Mouse (Mus musculus): Measurements from ENCODE around the gene Gab2.

Gab2 gene

DNA sequence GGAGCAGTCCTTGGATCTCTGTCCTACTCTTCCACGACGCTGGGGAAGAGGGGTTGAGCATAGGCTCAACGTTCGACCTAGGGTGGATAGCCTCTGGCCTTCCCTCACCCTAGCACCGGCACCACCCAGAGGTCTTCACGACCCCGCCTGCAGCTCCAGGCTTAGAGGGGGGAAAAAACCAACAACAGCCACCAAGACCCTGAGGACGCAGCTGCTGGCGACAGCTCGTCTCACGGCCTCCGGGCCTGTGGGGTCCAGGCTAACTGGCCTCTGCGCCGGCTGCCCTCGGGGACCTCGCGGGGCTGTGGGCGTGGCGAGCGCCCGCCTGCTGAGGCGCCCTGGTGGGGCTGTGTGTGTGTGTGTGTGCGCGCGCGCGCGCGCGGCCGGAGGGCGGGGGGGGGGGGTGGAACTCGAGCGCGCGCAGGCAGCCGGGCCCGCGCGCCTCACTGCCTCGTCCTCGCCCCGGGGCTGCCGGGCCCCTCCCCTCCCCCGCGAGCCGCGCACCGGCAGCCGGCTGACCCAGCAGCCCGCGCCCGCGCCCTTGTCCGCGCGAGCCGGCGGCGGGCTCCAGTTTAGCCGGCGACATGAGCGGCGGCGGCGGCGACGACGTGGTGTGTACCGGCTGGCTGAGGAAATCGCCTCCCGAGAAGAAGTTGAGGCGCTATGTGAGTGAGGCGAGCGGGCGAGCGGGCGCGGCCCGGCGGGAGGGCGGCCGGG, at the start of gene Gab2:
Gene Gab2 (plus strand): TSS at position 345 of the 717 bp plus-strand sequence.
- DNase-seq (ENCODE audit: low spot score in 2 of 2): peak; percentile 64 to 84

DNA sequence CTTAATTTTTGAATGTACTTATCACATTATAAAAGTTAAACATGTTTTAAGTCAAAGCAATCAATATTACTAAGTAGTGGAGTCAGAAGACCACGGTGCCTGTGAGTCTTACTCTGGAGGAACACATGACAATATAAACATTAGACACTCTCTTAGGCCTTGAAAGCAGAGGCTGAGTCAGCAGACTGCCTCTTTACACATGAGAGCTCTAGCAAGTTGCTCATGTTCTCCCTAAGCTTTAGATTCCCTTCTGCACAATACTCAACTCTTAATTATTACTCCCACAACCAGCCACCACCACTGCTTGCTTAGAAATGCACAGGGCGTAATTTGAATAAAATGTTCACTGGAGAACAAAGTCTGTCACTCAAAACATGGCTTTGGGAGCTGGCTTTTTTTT, 49.0 kb upstream of the Gab2 start:
- no peak for DNase-seq (ENCODE audit: low spot score in 2 of 2)

- no peak for DNase-seq (ENCODE audit: low spot score in 2 of 2)
These were observed 41.7 kb upstream of the Gab2 start for GRCm38 (mm10) chr7:97039641-97040040.

DNA sequence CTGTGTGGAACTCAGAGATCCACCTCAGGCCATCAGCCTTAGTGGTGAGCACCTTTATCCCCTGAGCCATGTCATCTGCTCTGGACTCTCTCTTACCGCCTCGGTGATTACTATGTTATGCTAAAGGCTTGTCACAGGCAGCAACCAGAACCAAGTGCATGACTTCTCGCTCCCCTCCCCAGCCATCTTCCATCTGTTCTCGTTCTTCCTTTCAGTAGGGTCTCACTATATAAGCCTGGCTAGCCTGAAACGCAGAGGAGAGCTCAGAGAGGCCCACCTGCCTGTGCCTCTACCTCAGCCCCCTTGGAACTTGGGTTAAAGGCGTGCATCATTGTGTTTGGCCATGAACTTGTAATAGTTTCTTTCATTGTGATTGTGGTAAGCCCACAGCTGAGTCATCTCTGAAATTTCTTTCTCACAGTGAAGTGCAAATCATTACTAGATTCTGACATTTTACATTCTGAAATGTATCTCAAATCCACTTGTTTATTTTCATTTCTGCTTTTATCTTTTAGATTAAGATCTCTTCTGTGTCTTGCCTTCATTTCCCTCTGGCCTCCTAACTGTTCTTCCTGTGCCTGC, 39.4 kb upstream of the Gab2 start:
- DNase-seq (ENCODE audit: low spot score in 2 of 2): peak in 1 of 2 experiments; percentile 30

GRCm38 (mm10) chr7:97042981-97043380, 38.4 kb upstream of the Gab2 start:
- peak in 1 of 2 experiments; percentile 49 for DNase-seq (ENCODE audit: low spot score in 2 of 2)

GRCm38 (mm10) chr7:97060966-97061365, 20.4 kb upstream of the Gab2 start:
- no peak for DNase-seq (ENCODE audit: low spot score in 2 of 2)

- DNase-seq (ENCODE audit: low spot score in 2 of 2): no peak
These were observed 9.9 kb upstream of the Gab2 start for GRCm38 (mm10) chr7:97071512-97071911.

DNA sequence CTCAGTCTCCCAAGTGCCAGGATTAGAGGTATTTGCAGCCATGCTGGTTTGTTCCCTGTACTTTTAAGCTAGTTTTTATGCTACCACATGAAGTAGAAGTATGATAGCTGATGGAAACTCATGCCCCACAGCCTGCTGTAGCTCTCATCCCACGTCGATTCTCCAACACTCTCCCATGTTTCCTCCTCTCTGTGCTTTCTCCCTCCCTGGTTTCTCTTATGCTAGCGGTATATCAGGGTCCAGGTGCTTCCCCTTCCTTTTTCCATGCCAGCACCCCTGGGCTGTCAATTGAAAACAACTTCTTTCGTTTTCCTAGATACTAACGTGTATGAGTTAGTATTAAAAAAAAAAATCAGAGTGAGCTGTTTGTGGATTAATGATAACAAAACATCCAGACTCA, 9.3 kb upstream of the Gab2 start:
- DNase-seq (ENCODE audit: low spot score in 2 of 2): no peak

DNA sequence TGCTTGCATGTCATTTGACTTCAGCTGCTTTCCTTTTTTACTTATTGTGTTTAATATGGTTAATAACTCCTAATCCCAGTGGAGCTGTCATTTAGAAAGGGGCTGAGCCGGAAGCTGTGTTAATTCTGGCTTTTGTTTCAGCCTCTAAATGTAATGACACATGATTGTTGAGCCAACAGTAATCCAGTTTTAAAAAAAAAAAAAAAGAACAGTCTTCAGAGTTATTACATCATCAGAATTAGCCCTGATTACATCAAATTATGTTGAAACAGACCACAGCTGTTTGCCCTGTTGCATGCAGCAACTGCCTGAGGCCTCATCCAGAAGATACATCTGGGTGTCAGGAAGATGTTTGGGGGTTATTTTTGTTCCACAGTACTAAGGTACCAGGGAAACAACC, 6.4 kb upstream of the Gab2 start:
- DNase-seq (ENCODE audit: low spot score in 2 of 2): no peak

- DNase-seq (ENCODE audit: low spot score in 2 of 2): no peak
These were observed 4.4 kb upstream of the Gab2 start for GRCm38 (mm10) chr7:97076977-97077376.

- no peak for DNase-seq (ENCODE audit: low spot score in 2 of 2)
These were observed 2.7 kb upstream of the Gab2 start for GRCm38 (mm10) chr7:97078685-97079084.

- DNase-seq (ENCODE audit: low spot score in 2 of 2): no peak
These were observed 2.2 kb upstream of the Gab2 start for GRCm38 (mm10) chr7:97079145-97079544.

- no peak for DNase-seq (ENCODE audit: low spot score in 2 of 2)
These were observed 1.6 kb upstream of the Gab2 start for GRCm38 (mm10) chr7:97079651-97080365.

- DNase-seq (ENCODE audit: low spot score in 2 of 2): no peak
These were observed 655 bp upstream of the Gab2 start for GRCm38 (mm10) chr7:97080621-97081241.

- DNase-seq (ENCODE audit: low spot score in 2 of 2): peak; percentile 34 to 76
These were observed 503 bp downstream of the Gab2 start for GRCm38 (mm10) chr7:97081959-97082218.

DNA sequence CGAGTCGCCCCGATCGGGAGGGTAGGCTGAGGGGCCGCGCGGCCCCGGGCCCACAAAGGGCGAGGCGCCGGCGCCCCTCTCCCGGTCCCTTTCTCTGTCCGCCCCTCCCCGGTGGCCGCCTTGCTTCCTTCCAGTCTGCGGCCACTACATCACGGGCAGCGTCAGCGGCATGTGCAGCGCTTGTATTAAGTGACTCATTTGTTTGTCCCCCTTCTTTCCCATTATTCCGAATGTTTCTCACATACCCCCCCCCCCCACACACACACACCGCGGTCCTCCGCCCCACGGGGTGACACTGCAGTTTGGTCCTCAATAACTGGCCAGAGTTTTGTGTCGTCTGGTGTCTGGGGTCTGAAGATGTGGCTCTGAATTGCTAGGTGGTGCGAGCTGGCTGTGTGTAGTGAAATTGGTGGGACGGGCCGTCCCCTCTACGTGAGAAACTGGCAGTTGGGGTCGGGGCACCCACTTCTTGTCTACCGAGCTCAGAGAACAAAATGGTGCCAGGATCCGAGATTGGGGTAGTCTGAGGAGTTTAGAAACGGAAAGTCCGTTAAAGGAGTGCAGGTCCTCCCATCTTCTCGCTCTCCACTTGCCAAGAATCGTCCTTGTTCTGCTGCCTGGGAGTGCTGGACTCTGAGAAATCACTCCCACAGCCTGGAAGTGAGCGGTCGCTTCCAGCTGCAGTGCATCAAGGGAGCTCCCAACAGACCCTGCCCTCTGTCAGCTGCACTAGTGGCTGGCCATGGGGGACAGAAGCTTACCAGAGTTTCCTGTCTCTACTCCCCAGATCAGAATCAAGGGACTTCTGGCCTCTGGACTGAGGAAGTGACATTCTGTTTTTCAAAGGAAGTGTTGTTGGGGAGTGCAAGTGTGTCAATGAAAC, 1.1 kb downstream of the Gab2 start:
- peak; percentile 25 to 67 for DNase-seq (ENCODE audit: low spot score in 2 of 2)

DNA sequence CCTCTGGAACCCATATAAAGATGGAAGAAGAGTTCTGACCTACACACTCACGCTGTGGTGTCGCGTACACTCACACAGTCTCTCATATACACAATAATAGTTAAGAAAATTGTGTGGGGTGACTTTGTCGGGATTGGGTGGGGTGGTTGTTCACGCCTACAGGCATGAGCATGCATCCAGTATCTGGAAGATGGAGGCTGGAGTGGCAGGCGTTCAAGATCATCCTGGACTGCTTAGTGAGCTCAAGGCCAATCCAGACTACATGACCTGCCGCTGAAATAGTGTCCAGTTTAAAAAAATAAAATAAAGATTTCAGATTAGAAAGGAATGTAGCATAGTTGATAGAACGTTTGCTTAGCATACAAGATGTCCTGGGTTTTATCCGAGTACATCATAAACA, 2.2 kb downstream of the Gab2 start:
- no peak for DNase-seq (ENCODE audit: low spot score in 2 of 2)

DNA sequence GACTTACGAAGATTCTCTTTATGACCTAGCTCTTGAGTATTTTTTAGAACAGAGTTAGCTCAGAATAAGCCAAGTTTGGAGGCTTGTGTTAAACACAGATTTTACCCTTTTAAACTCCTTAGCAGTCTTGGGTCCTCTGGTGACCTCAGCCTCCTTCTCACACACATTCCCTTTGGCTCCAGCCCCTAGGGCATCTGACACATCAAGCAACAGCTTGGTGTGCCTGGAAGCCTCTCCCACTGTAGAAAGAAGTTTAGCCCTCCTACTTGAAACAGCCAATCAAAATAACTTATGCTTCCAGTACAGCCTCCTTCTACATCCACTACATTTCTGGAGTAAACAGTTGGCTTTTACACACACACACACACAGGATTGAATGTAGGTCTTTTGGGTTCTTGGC, 2.8 kb downstream of the Gab2 start:
- no peak for DNase-seq (ENCODE audit: low spot score in 2 of 2)

GRCm38 (mm10) chr7:97085291-97085690, 3.9 kb downstream of the Gab2 start:
- DNase-seq (ENCODE audit: low spot score in 2 of 2): no peak

GRCm38 (mm10) chr7:97094241-97094640, 12.9 kb downstream of the Gab2 start:
- DNase-seq (ENCODE audit: low spot score in 2 of 2): no peak

DNA sequence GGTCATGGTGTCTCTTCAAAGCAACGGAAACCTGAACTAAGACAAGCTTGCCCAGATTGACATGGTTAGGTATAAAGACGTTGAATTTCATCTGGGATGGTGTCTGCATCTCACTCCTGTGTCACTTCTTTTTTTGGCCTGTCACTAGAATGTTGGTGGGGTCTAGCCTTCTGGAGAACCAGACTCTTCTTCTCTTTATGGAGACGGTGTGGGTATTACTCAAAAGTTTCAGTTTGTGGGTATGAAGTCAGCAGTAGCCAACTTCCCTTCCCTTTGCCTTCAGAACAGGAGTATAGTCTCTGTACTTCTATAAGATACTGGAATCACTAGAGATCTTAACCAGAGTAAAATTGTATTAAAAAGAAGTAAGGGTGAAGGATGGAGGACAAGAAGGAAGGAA, 26.7 kb downstream of the Gab2 start:
- DNase-seq (ENCODE audit: low spot score in 2 of 2): no peak

DNA sequence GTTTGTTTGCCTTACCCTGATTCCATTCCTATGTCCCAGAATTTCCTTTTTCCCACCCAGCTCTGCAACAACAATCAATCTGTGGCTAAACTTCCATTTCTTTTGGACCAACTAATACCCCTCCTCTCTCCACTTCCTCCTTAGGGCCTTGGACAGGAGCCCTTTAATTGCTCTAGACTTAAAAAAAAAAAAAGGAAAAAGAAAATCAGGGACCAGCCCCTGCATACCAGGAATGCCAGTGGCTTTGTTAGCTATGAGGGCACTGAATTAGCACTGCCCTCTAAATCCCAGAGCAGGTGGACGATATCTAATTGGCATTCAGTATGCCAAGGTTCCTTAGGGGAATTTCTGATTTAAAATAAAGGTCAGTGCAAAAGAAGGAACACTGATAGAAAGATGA, 47.6 kb downstream of the Gab2 start:
- no peak for DNase-seq (ENCODE audit: low spot score in 2 of 2)

Data from spleen, postnatal 4 days (tissue).